Mouse (Mus musculus) left cerebral cortex, adult 2 months (tissue): Measurements from ENCODE around the gene Gif. TPM values are rescaled to one million over a fixed set of nuclear protein-coding genes. Genes with fewer than 3 reads are reported as not detected.
A peak's percentile ranks its signal among the peaks of the same experiment; 100 is the strongest.

Experiments used
- DNase-seq, 2 experiments: peaks; one replicate each; pipeline ENCODE4 v3.0.0; 2021 to 2022; ENCODE audit warnings: low spot score in 2 of 2, mixed read lengths in 1 of 2; ENCODE audit errors: extremely low spot score in 1 of 2
- H3K27ac ChIP-seq: fragments of 200-600 bp; 2 replicates; pipeline ENCODE4 v1.8.1; 2022
- H3K4me3 ChIP-seq: fragments of 200-600 bp; 2 replicates; pipeline ENCODE4 v1.8.1; 2022
- CTCF ChIP-seq: fragments of 200-600 bp; IDR thresholded peaks from 2 replicates; pipeline ENCODE4 v1.8.1; 2022; ENCODE audit warnings: antibody characterized with exemption, mild to moderate bottlenecking, moderate library complexity
- intact Hi-C: fragments of 180-260 bp; cut with DNase I; formaldehyde crosslinking; loops from one replicate; pipeline ENCODE4 v1.15.1; 2025
- long read RNA-seq, 2 experiments: library from polyadenylated mRNA; stranded (forward); transcript quantifications; one replicate each; pipeline ENCODE4 v2.0.0; 2021; ENCODE audit warnings: borderline mapping rate in 2 of 2
- total RNA-seq, 2 experiments: library from RNA; stranded (reverse); gene quantifications; 2 replicates each; pipeline ENCODE4 v1.2.3; 2021

Gene Gif
- not detected for total RNA-seq
- long read RNA-seq, experiment 1 = 0 reads
- long read RNA-seq, experiment 2 = 0 reads

DNA sequence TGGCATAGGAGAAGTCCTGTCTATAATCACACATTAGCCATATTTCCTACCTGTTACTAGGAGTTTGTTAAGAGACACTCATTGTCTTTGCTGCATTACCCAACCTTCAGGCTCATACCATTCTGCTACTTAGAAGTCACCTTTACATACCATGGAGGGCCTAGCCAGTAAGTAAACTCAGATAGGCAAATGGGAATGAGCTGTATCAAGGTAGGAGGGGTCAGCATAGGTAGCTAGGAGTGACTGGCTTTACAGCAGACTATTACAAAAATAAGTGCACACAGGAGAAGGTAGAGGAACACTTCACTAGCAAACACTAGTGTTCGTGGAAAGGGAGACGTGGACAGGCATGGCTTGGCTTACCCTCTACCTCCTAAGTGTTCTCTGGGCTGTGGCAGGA is at the start of gene Gif:
Gene Gif, plus strand, starts transcription at position 257 of the 400 bp plus-strand sequence.
- Histone ChIP-seq H3K27ac (no peak within 1 kb of the TSS), H3K4me3 (no peak within 1 kb of the TSS)
- intact Hi-C loops = no loop called here
- TF ChIP-seq CTCF = no peak
- no peak for DNase-seq

DNA sequence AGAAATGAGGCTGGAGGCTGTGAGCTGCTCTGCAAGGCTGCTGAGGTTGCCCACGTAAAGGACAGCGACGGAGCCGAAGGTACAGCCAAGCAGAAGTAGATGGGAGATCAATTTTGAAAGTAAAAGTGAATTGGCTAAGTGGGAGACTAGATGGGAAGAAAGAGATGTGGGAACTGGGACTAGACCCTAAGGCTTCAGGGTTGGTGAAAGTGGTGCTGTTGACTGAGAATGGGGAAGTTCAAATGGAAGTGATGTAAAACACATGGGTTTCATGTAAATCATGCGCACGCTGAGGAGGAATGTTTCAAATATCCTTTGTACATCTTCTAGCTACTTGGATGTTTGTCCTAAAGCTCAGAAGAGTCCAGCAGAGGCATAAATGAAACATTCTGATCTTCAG is 49.0 kb upstream of the Gif start:
- no peak overlapping the region for H3K4me3 ChIP-seq
- intact Hi-C loops = no loop called here
- TF ChIP-seq CTCF = no peak
- DNase-seq = no peak
- no peak overlapping the region for H3K27ac ChIP-seq

DNA sequence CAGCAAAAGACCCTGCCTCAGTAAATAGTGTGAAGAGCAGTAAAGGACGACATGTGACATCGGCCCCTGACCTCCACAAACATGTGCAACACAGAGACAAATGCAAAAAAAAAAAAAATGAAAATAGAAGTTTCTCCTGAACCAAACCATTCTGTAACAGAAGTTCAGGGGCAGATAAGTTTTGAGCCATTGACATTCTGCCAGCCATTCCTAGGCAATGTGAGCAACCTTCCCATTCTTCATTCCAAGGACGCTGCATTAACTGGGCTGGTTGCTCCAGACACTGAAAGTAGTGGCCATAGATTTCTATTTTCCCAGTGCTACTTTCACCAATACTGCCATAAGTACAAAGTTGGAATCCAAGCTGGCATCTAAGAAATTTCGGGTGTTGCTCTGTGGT is 34.9 kb upstream of the Gif start:
- Histone ChIP-seq H3K27ac (no peak overlapping the region), H3K4me3 (no peak overlapping the region)
- no peak for DNase-seq
- no peak for TF ChIP-seq CTCF
- intact Hi-C loops = no loop called here

DNA sequence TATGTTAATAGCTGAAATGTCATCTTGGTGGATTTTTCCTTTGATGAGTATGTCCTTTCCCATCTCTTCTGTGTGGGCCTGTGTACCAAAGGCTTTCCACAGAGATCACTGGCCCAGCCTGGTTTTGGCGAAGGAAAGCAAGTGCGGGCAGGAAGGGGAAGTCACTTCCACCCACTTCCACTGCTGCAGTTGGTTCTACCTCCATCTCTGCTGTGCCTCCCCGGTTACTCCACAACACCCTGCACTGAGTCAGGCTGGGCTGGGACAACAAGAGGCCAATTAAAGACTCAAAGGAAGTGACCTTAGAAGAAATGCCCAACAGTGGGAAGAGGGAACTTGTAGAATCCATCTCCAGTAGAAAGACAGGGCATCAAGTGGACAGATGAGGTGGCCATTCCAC is 27.3 kb upstream of the Gif start:
- H3K27ac ChIP-seq = no peak overlapping the region
- H3K4me3 ChIP-seq = no peak overlapping the region
- intact Hi-C loops = no loop called here
- DNase-seq = no peak
- no peak for TF ChIP-seq CTCF

DNA sequence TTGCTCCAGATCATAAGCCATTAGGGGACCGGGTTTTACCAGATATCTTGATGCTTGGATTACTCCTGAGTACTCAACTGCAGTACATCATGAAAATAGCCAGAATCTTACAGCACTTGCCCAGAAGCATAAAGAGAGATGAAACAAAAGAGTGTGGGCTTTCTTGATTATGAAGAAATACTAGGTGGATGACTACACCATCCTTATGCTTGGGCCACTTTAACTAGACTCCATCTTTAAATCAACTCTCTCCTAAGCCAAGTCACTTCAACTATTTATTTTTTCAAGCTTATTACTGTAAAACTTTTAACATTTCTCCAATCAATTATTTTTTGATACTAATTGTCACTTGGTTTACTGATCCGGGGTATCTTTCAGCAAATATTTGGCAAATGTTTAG is 23.5 kb upstream of the Gif start:
- no peak overlapping the region for H3K27ac ChIP-seq
- DNase-seq = no peak
- no peak overlapping the region for H3K4me3 ChIP-seq
- intact Hi-C loops = no loop called here
- TF ChIP-seq CTCF = no peak

DNA sequence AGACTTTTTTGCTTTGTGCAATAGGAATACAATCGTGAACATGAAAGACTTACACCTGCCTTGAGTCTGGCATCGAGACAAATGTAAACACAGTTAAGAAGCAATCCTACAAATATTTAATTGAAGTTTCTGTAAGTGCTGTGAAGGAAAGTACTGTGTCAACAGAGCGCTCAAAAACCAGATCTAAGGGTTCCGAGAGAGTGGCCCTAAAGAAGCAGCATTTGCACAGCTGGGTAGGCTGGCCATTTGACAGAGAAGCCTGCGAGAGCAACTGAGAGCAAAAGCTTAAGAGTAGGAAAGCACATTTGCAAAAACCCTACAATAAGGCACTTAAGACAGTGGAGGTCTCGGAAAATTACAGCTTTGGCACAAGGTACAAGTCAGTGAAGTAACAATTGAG is 23.1 kb upstream of the Gif start:
- Histone ChIP-seq H3K4me3 (no peak overlapping the region), H3K27ac (no peak overlapping the region)
- intact Hi-C loops = no loop called here
- DNase-seq = no peak
- TF ChIP-seq CTCF = no peak

DNA sequence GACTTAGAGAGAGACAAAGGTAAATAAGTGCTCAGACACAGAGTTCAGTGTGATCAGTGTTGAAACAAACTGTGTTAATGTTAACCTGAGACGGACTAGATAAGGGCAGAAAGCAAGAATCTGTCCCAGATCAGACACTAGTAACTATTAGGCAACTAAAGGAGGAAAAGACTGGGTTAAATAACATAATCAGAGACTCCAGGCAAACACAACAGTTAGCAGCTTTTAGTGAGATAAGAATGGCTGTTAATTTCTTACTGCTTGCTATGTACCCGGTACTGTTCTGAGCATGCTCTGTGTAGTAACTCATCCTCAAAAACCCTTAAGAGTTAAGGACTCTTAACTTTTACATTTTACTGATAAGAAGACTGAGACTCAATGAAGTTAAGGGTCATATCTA is 21.4 kb upstream of the Gif start:
- intact Hi-C loops = no loop called here
- no peak overlapping the region for H3K27ac ChIP-seq
- no peak for TF ChIP-seq CTCF
- H3K4me3 ChIP-seq = no peak overlapping the region
- DNase-seq = no peak

DNA sequence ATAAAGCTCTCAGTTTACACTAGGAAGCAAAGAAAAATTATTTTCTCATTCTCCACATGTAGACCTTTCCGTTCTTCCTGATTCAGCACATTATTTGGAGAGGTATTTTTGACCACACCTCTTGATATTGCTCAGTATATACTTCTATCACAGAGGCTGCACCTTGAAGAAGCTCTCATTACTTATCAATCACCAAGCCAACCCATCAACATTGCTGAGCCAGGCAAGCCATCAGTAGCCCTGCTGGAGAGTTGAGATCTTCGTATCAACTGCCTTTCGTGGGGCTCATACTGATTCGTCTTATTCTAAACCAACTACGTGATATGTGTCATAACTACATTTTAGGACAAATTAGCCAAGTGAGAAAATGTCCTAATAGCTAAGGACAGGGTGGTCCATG is 20.1 kb upstream of the Gif start:
- intact Hi-C loops = no loop called here
- Histone ChIP-seq H3K27ac (no peak overlapping the region), H3K4me3 (no peak overlapping the region)
- DNase-seq = no peak
- no peak for TF ChIP-seq CTCF

DNA sequence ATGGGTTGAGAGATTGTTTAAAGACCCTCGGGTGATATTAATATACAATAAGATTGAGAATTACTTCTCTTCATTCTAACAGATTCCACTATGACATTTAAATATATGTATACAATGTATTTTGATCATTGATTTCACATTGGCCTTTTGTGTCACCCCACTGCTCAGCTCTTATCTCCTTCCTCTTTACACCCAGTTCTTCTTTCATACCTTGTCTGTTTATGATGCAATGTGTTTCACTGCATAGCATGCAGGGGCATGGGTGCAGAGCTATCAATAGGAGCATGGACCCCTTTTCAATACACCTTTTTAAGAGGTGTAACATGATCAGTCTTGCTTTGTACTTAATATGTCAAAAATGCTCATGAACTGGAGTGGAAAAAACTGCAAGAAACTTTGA is 17.1 kb upstream of the Gif start:
- TF ChIP-seq CTCF = no peak
- Histone ChIP-seq H3K4me3 (no peak overlapping the region), H3K27ac (no peak overlapping the region)
- DNase-seq = no peak
- intact Hi-C loops = no loop called here

DNA sequence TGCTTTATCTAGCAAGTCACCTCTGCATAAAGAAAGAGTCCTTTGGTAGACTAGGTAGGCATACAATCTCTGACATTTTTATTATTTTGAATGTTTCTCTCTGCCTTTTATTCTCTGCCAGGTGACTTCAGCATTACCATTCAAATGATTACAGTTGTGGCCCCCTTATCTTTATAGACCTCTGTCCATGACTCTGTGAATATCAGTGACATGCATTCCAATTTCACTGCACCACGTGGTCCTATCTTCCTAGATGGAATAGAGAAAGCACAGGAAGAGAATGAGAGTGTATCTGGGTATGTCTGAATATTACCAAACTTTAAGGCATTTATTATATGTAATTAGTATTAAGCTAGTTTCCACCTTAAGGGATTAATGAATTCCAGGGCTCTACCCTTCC is 10.9 kb upstream of the Gif start:
- no peak overlapping the region for H3K4me3 ChIP-seq
- H3K27ac ChIP-seq = no peak overlapping the region
- intact Hi-C loops = no loop called here
- DNase-seq = no peak
- TF ChIP-seq CTCF = no peak

DNA sequence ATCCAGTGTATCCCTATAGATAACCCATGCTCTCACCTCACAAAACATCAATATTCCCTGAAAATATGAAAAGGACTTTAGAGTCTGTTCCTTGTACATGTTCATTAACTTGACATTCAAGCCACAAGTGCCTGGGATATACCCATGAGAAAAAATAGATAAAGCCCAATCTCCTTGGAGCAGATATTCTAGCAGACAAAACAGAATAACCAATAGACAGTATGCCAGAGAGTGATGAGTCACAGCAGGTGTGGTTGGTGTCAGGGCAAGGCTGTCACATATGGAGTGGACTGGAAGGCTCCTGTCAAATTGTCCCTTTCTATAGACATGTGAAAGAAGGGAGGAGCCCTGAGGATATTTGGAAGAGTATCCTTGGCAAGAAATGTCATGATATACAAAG is 1.7 kb upstream of the Gif start:
- DNase-seq = no peak
- no peak for TF ChIP-seq CTCF
- Histone ChIP-seq H3K4me3 (no peak overlapping the region), H3K27ac (no peak overlapping the region)
- intact Hi-C loops = no loop called here

DNA sequence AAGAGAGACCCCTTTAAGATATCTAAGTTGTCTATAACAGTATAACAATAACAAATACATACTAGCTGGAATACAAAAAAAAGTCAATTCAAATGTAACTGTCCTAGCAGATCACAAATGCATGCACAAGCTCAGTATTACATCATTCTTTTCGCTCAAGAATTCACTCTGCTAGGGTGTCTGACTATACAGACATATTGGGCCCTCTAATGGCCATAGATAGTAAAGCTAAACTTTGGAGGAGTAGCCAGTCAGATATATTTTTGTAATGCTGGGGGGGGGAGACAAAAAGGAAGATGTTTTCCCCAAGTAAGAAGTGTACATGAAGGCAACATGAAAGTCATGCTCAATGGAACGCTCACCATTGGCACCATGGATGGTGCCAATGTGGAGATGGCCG is 17.7 kb downstream of the Gif start:
- intact Hi-C loops = loop anchor here (5.0 kb wide), 1 partner anchor 413 kb away; no protein-coding TSS in a partner anchor
- no peak overlapping the region for H3K27ac ChIP-seq
- no peak; the same call in none of the 2 replicates for TF ChIP-seq CTCF
- no peak overlapping the region for H3K4me3 ChIP-seq
- DNase-seq = no peak

DNA sequence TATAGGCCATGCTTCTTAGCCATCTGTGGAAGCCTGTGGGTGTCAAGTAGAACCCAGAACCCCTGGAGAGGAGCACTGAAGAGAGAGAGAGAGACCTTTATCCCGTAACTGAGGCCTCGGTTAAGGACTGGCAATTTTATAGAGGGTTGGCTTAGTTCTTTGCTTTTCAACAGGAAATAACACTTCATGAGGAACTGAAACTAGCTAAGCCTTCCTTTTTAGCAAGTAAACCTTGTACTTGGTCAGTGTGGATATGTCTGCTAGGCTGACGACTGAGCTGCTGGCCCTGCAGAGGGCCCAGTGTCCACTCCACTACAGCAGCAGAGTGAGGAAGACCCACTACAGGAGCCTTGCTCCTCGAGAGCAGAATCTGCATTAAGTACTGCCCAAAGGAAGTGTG is 19.1 kb downstream of the Gif start:
- no peak for TF ChIP-seq CTCF
- DNase-seq = no peak
- Histone ChIP-seq H3K27ac (no peak overlapping the region), H3K4me3 (no peak overlapping the region)
- intact Hi-C loops = loop anchor here (1.0 to 5.0 kb wide), 2 partner anchors 155 to 414 kb away; no protein-coding TSS in a partner anchor

DNA sequence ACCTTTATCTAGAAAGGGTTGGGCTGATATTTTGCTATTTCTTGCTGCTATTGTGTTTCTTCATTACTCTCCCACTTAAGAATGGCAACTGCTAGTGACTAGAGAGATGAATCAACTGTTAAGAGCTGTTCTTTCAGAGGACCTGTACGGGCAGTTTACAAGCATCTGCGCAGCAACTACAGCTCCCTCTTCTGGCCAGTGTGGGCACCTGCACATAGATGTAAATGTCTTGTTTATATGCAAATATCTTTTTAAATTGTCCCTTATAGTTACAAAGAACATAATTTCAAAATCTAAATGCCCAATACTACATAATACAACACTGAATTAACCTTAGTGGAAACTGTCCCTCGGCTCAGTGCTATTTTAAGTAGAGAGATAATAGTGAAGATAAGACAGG is 20.8 kb downstream of the Gif start:
- Histone ChIP-seq H3K27ac (no peak overlapping the region), H3K4me3 (no peak overlapping the region)
- peak; percentile 95 for TF ChIP-seq CTCF
- DNase-seq = no peak
- intact Hi-C loops = loop anchor here (5.0 kb wide), 1 partner anchor 416 kb away; no protein-coding TSS in a partner anchor
